20 mouse cellular contexts compared by ENCODE assay signal in genomic region chr2:178700825-178701224, GRCm38 (mm10).
"Had no signal": no experiment of that assay in that cellular context is flagged by ENCODE, and none has a peak within 500 bp of the region (broad histone marks: within the 10 kb centered on the region; RNA-seq: fewer than 3 reads in every experiment).

No protein-coding gene starts in this region.

- H3K36me3 ChIP-seq: midbrain, embryonic 10.5 days; midbrain, embryonic 12.5 days; neural tube, embryonic 13.5 days; neural tube, embryonic 15.5 days had no signal

- H3K27me3 ChIP-seq: megakaryocyte, embryonic 14.5 days; midbrain, embryonic 12.5 days; neural tube, embryonic 13.5 days had no signal

- ATAC-seq: midbrain, embryonic 16.5 days had no signal

- H3K9ac ChIP-seq: lung, embryonic 14.5 days; midbrain, embryonic 12.5 days; neural tube, embryonic 13.5 days; neural tube, embryonic 15.5 days had no signal

- H3K27ac ChIP-seq: midbrain, embryonic 10.5 days; midbrain, embryonic 12.5 days; neural tube, embryonic 13.5 days; neural tube, embryonic 15.5 days had no signal

- H3K9me3 ChIP-seq: midbrain, embryonic 10.5 days; midbrain, embryonic 12.5 days; neural tube, embryonic 13.5 days; neural tube, embryonic 15.5 days had no signal

- H3K4me2 ChIP-seq: lung, embryonic 14.5 days; midbrain, embryonic 12.5 days; neural tube, embryonic 13.5 days; neural tube, embryonic 15.5 days had no signal

- H3K4me3 ChIP-seq: midbrain, embryonic 10.5 days; midbrain, embryonic 12.5 days; myocyte; neural tube, embryonic 13.5 days; neural tube, embryonic 15.5 days had no signal

- H3K4me1 ChIP-seq: megakaryocyte, embryonic 14.5 days; midbrain, embryonic 10.5 days; midbrain, embryonic 12.5 days; neural tube, embryonic 13.5 days had no signal

- DNase-seq: lung, adult 18-20 months; lung, embryonic 14.5 days; lung, postnatal 10 days; lung, postnatal 4 days; midbrain, embryonic 14.5 days; retina, postnatal 1 day; right cerebral cortex, adult 18-20 months; right cerebral cortex, postnatal 25 days; right cerebral cortex, postnatal 4 days; spleen, adult 18-20 months; thymus, adult 18-20 months; thymus, postnatal 14 days; thymus, postnatal 36 days had no signal
